Mouse (Mus musculus) gastrocnemius, postnatal 14 days (tissue): ENCODE data around the gene Tex29. TPM values are rescaled to one million over a fixed set of nuclear protein-coding genes. Genes with fewer than 3 reads are reported as not detected.

ENCODE experiments used
- DNase-seq: peaks from one replicate; pipeline ENCODE4 v3.0.0; 2021; ENCODE audit warnings: mixed read lengths
- intact Hi-C: fragments of 180-260 bp; cut with DNase I; formaldehyde crosslinking; loops from one replicate; pipeline ENCODE4 v1.15.1; 2025; ENCODE audit warnings: low total_unique reads
- total RNA-seq, 2 experiments: library from RNA; stranded (reverse); gene quantifications; 2 replicates each; pipeline ENCODE4 v1.2.3; 2021

The Tex29 gene
- total RNA-seq, 2 experiments from 2014 or later = not detected

DNA sequence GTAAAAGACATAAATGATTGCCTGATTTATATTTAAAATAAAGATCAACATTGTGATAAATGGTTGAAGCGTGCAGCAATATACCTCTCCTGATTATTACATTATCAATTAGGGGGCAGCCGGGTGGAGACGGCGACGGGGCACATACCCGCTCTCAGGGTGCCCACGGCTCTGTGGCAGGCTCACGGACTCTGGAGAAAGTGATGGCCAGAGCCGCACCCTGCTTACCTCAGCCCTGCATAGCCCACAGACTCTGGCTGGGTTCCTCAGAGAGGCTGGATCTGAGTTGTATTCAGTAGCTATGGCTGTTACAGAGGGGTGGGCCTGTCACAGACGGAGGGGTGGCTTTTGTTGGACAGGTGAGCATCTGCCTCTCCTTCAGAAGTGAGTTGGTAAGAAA is 56.4 kb downstream of the Tex29 start:
- DNase-seq = no peak
- intact Hi-C loops = no loop called here

DNA sequence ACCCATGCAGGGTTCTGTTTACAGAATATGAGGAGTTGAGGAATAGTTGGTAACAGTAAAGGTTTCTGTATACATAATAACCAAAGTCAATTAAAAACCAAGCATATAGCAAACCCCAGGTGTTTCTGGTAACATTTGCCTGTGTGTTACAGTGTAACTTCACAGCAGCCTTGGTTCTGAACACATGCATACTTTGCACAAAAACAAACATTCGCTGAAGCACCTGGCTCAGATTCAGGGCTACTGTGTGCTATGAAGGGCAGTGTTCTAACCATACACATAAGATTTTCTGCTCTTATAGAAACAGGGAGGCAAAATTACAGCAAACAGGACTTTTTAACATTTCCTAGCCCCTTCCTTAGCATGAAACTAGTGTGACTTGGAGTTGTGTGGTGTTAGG is 58.5 kb downstream of the Tex29 start:
- no peak for DNase-seq
- intact Hi-C loops = no loop called here

Other genes with a start within 250 kb of the Tex29 start
- 10 to 100 TPM; 24.4 to 25.2 TPM for gene Ankrd10, start 204.7 kb upstream of the Tex29 start, total RNA-seq
- not detected for gene 1700016D06Rik, start 139.4 kb upstream of the Tex29 start, total RNA-seq
- 10 to 100 TPM; 54.5 to 64.7 TPM for gene Arhgef7, start 112.8 kb upstream of the Tex29 start, total RNA-seq